Mouse (Mus musculus) embryonic stem cell, embryonic (primary cell): ENCODE measurements at regions not wholly inside any gene's neighbourhood (a gene's known extent, or its start where the extent isn't known, plus 50 kb on each side); places are given as distances from the start of the nearest gene placed in this dataset.
"Not testable (repeated sequence)": the region's sequence is repeated elsewhere in the genome, so short reads cannot be mapped to it uniquely, and the experiment has no call there.

Experiments used
- CTCF ChIA-PET, 4 experiments: fragments of 300-600 bp in 2 of 4; fragments of 350-600 bp in 2 of 4; sonication (Branson Sonifier 250); formaldehyde crosslinking; loops; one replicate each; lab custom pipeline; 2022; ENCODE audit warnings: inconsistent platforms in 2 of 4; lab: Charles Lee
- POLR2A ChIA-PET, 4 experiments: fragments of 300-600 bp in 2 of 4; fragments of 350-600 bp in 2 of 4; sonication (Branson Sonifier 250); formaldehyde crosslinking; loops; one replicate each; lab custom pipeline; 2022; ENCODE audit warnings: antibody characterized with exemption in 4 of 4, inconsistent platforms in 1 of 4; lab: Charles Lee

DNA sequence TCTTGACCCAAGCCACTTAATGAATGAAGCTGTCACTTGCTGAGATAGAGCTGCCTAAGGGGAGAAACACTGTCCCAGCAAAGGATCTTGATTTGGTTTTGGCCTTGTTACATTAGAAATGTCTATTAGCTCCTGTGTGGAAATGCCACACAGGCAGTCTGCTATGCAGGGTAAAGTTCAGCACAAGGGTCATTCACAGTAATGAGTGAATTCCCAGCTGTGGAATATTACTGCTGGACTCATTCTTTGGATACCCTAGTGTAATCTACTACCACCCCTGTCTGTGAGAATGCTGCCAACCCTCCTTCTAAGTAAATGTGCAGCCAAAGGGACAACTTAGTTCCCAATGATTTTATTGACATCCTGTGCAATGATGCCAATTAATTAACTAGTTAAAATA is 322.2 kb upstream of the Clnk start:
- CTCF ChIA-PET: no interaction called here

DNA sequence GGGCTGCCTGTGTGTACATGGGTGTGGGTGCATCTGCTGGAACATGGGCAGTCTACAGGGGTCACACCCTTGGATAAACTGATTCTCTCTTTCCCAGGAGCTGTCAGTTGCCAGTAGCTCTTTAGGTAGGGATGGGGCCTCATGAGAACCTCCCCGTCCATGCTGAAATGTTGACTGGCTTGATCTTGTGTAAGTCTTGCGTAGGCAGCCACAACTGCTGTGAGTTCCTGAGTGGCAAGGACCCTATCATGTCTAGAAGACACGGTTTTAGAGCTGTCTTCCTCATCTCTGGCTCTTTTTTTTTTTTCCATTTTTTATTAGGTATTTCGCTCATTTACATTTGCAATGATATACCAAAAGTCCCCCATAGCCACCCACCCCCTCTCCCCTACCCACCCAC is 314.5 kb upstream of the Clnk start:
- POLR2A ChIA-PET: not testable (repeated sequence)

More for the DNA sequence above, 322.2 kb upstream of the Clnk start:
- POLR2A ChIA-PET: no interaction called here

GRCm38 (mm10) chr5:39181616-39182402 is 305.2 kb upstream of the Clnk start:
- ChIA-PET POLR2A (interaction anchor here in 2 of 4 experiments (0.6 kb wide), 2 partner anchors 40 to 858 kb away, joined by 3 to 4 read pairs; no protein-coding TSS in a partner anchor), CTCF (no interaction called here)

More for the DNA sequence above, 314.5 kb upstream of the Clnk start:
- CTCF ChIA-PET: not testable (repeated sequence)

DNA sequence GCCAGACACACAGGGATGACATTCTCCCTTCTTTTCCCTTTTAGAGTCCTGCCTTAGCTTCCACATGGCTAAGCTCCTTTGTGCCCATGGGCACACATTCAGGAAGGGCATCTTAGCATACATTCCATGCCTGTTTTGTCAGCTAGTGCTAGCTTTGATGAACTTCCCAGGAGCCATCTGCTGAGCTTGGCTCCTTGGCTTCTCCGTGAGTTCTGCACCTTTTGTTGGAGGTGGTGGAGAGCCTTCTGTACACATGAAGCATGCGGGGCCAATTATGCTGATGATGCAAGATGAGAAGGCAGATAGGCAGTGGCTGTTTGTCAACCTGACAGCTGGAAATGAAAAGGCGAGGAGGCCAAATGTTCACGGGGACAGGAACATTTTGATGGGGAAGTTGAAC is 304.4 kb upstream of the Clnk start:
- CTCF ChIA-PET: no interaction called here
- POLR2A ChIA-PET: interaction anchor here in 1 of 4 experiments (0.6 kb wide), 1 partner anchor 39 kb away, joined by 3 read pairs; no protein-coding TSS in a partner anchor

DNA sequence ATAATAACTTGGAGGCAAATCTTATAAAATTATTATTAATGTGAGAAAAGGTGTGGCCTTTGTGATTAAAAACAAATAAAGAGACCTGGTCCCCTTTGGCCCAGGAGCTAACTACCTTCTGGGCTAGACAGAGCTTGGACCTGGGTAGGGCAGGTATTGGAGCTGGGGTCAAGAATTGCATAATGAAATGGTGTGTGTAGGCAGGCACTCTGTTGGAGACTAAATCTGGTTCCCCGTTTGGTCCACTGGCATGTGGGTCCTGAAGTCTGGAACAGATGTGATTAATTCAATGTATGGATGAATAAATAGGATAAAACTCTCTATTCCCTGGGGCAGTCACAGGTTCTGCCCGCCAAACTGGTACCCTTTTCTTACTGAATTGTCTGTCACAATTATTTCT is 301.3 kb upstream of the Clnk start:
- POLR2A ChIA-PET: interaction anchor here in 1 of 4 experiments (0.6 kb wide), 1 partner anchor 26 kb away, joined by 4 read pairs; no protein-coding TSS in a partner anchor

GRCm38 (mm10) chr5:39176906-39177305 is 300.3 kb upstream of the Clnk start:
- POLR2A ChIA-PET: no interaction called here
- CTCF ChIA-PET: no interaction called here

More for the DNA sequence above, 301.3 kb upstream of the Clnk start:
- CTCF ChIA-PET: no interaction called here

DNA sequence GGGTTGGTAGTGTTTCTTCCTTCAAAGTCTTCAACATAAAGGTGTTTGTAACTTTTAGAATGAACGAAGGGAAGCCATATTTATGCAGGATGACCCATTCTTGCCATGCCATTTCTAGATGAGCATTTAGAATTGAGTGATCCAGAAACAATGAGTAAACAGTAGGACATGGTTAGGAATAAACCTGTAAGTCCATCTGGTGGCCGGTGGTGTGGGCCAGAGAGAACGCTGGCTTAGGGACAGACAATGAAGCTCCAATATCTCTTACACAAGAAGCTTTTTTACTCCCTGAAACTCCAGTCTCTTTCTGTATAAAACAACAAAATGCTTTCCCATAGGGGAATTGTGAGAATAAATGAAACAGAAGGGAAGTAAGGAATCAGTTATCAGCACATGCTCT is 296.9 kb upstream of the Clnk start:
- ChIA-PET POLR2A (no interaction called here), CTCF (no interaction called here)

- ChIA-PET CTCF (no interaction called here), POLR2A (no interaction called here)
These were observed 283.0 kb upstream of the Clnk start for GRCm38 (mm10) chr5:39159651-39160050.

- POLR2A ChIA-PET: no interaction called here
These were observed 279.2 kb upstream of the Clnk start for GRCm38 (mm10) chr5:39155763-39156162.

GRCm38 (mm10) chr5:39153291-39153794 is 276.7 kb upstream of the Clnk start:
- ChIA-PET CTCF (no interaction called here), POLR2A (no interaction called here)

More at GRCm38 (mm10) chr5:39155763-39156162, 279.2 kb upstream of the Clnk start:
- CTCF ChIA-PET: no interaction called here

GRCm38 (mm10) chr5:39151917-39152316 is 275.3 kb upstream of the Clnk start:
- CTCF ChIA-PET: no interaction called here
- POLR2A ChIA-PET: no interaction called here

DNA sequence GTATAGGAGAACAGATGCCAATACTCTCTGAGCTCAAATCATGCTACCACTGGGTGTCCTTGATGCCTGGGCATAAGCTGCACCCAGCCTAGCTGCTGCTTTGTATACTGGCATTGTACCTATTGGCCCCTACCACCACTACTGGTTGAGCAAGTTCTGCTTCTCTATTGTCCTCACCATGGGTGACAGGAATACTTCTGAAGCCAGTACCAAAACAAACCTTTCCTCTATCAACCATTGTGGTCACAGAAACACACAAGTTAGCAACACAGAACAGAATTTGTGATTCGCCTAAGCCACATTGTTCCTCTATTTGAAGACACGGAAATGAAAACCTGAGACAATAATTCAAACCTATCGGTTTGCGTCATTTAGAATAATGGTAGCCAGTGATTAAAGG is 274.3 kb upstream of the Clnk start:
- POLR2A ChIA-PET: no interaction called here
- CTCF ChIA-PET: interaction anchor here in 1 of 4 experiments (0.5 to 0.7 kb wide), 2 partner anchors 79 to 448 kb away, joined by 4 to 5 read pairs; no protein-coding TSS in a partner anchor

DNA sequence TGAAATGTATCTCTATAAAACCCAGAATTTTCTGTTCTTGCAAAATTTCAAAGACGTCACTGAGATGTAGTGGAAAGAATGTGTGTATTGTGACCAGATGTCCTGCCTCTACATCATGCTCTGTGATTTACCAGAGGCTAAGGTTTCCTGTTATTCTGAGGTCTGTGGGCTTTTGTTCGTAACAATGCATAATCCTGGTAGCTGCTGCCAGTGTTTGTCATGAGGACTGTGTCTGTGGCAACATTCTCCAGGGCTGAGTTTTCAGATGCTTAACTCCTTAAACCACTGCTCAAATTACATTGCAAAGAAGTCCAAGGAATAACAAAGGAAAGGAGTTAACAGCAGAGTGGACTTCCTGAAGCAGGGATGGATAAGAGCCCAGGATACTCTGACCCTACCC is 269.0 kb upstream of the Clnk start:
- POLR2A ChIA-PET: no interaction called here

DNA sequence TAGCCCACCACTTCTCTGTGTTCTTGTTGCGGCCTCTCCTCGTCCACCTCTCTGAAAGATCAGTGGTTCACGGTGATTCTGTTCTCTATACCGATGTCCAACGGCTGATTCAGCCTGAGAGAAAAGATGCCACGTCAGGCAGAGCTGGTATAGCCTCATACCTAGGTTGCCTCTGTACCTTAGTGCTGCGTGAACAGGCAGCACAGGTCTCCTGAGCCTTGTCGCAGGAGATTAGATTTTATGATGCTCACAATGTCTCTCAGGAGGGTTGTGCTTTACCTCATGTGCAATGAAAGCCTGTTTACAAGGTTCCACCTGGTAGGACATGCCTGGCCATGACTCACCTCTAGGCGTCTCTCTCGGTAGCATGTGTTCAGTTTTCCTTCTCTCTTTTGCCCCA is 267.6 kb upstream of the Clnk start:
- POLR2A ChIA-PET: no interaction called here

More for the DNA sequence above, 269.0 kb upstream of the Clnk start:
- CTCF ChIA-PET: no interaction called here

DNA sequence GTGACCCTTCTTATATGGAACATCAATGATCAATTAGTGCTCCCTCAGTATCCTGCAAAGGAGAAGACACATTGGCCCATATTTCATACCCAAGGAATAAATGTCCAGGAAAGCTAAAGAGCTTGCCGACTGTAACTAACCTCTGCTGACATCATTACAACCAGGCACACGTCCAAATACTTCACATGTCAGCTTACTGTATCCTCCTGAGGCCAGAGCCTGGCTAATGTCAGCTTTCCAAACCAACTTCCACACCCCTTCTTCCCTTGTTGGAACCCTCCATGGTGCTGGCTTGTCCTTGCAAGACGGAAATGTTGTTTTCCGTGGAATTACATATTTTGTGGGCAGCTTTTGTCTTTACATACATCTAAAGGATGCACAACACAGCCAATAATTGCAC is 267.0 kb upstream of the Clnk start:
- POLR2A ChIA-PET: no interaction called here
- CTCF ChIA-PET: no interaction called here

More for the DNA sequence above, 267.6 kb upstream of the Clnk start:
- CTCF ChIA-PET: no interaction called here

GRCm38 (mm10) chr5:39138375-39138774 is 261.8 kb upstream of the Clnk start:
- ChIA-PET POLR2A (no interaction called here), CTCF (no interaction called here)

GRCm38 (mm10) chr5:39128931-39129330 is 252.3 kb upstream of the Clnk start:
- ChIA-PET POLR2A (no interaction called here), CTCF (no interaction called here)

DNA sequence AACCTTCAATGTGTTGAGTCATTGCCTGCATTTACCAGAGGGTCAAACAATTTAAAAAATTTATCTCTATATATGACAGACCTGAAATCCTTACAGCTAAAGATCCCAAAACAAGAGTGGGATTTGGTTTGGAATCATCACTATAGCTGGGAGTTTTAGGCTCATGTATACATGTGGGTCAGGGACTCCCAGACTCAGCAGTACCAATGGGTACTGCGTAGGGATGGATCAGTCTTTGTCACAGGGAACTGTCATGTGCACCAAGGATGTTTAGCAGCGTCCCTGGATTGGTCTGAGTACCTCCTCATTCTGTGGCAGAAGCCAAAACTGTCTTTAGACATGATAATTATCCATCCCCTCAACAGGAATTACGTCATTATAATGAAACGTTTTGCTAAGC is 250.2 kb upstream of the Clnk start:
- ChIA-PET CTCF (no interaction called here), POLR2A (no interaction called here)

GRCm38 (mm10) chr5:39126270-39126691 is 249.7 kb upstream of the Clnk start:
- ChIA-PET POLR2A (no interaction called here), CTCF (no interaction called here)

- CTCF ChIA-PET: no interaction called here
These were observed 233.7 kb upstream of the Clnk start for GRCm38 (mm10) chr5:39110336-39110735.

DNA sequence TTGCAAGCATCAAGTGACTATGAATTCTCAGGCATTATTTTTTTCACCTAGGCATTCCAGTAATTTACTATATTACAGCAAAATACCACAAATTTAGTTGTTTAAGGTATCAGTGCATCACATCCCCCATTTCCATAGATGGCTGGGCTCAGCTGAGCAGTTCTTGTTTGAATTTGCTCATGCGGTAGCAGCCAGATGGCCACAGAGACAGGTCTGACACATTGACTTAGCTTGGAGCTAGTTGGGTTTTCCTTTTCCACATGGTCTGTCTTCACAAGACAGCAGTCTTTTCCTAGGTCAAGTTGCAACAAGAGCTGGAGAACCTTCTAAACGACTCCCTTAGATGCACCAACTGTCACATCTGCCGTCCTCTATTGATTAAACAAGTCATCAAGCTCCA is 232.9 kb upstream of the Clnk start:
- ChIA-PET POLR2A (no interaction called here), CTCF (no interaction called here)

More at GRCm38 (mm10) chr5:39110336-39110735, 233.7 kb upstream of the Clnk start:
- POLR2A ChIA-PET: no interaction called here
